Mouse (Mus musculus): ENCODE data around the gene Ak7. TPM values are rescaled to one million over a fixed set of nuclear protein-coding genes. Genes with fewer than 3 reads are reported as not detected.

Ak7 gene
- total and polyA plus RNA-seq, 3 experiments: 0.13 to 0.51 (median 0.24) TPM

GRCm38 (mm10) chr12:105725736-105726135 is 20.0 kb downstream of the Ak7 start:
- H3K27me3 ChIP-seq (replicated peaks): no peaks in the 10 kb centered on the region
- H3K79me2 ChIP-seq (replicated peaks; ENCODE audit: control insufficient read depth, extremely low read depth, insufficient read depth, poor library complexity, severe bottlenecking): no peaks in the 10 kb centered on the region
- dilution Hi-C loops (cut with MboI; ENCODE audit: extremely low pct_ligation_motif_present, extremely low pct_unique_long_range_greater_than_20kb, low sequenced_read_pairs) (no loop called here), in situ Hi-C loops (cut with MboI; ENCODE audit: low pct_ligation_motif_present, low pct_unique_long_range_greater_than_20kb, low sequenced_read_pairs) (loop anchor here (10.0 kb wide), 1 partner anchor 231 kb away; no protein-coding TSS in a partner anchor)
- no peak overlapping the region for H3K27ac ChIP-seq (ENCODE audit: insufficient read depth, low read depth)
- H3K9me3 ChIP-seq (replicated peaks; ENCODE audit: low read length): no peaks in the 10 kb centered on the region
- H3K9ac ChIP-seq (ENCODE audit: insufficient read depth, low read depth): no peak overlapping the region
- peaks cover 6 to 19% of the 10 kb centered on the region in 2 experiments; a peak in 3 of 4 replicates for H3K4me1 ChIP-seq (ENCODE audit: control insufficient read depth in 1 of 2, insufficient read depth in 2 of 2)
- H3K36me3 ChIP-seq (replicated peaks in 1 of 2; ENCODE audit: control insufficient read depth in 1 of 2, insufficient read depth in 1 of 2, low read length in 1 of 2): no peaks in the 10 kb centered on the region
- no peak overlapping the region for H3K4me2 ChIP-seq (ENCODE audit: insufficient read depth, low read depth, poor library complexity, severe bottlenecking)
- no peak for TF ChIP-seq USF2 (conservative IDR thresholded peaks at IDR 0.05; ENCODE audit: low read depth, low read length)
- no peak for TF ChIP-seq JUND (conservative IDR thresholded peaks at IDR 0.05; ENCODE audit: low read depth, low read length)
- no peak for TF ChIP-seq MYC (IDR thresholded peaks at IDR 0.05; ENCODE audit: low read depth, low read length)
- no peak for TF ChIP-seq RCOR1 (conservative IDR thresholded peaks at IDR 0.05; ENCODE audit: low read depth, low read length)
- DNase-seq (ENCODE audit: extremely low read depth): no peak
- H3K4me3 ChIP-seq (replicated peaks in 1 of 3; ENCODE audit: low read depth in 2 of 3, low read length in 2 of 3, poor library complexity in 1 of 3): no peak overlapping the region

GRCm38 (mm10) chr12:105727268-105727667 is 21.5 kb downstream of the Ak7 start:
- Histone ChIP-seq H3K4me2 (ENCODE audit: insufficient read depth, low read depth, poor library complexity, severe bottlenecking) (no peak overlapping the region), H3K79me2 (replicated peaks; ENCODE audit: control insufficient read depth, extremely low read depth, insufficient read depth, poor library complexity, severe bottlenecking) (no peaks in the 10 kb centered on the region), H3K4me1 (ENCODE audit: control insufficient read depth in 1 of 2, insufficient read depth in 2 of 2) (peaks cover 6 to 23% of the 10 kb centered on the region in 2 experiments; a peak in 3 of 4 replicates), H3K27me3 (replicated peaks) (no peaks in the 10 kb centered on the region), H3K9me3 (replicated peaks; ENCODE audit: low read length) (no peaks in the 10 kb centered on the region), H3K9ac (ENCODE audit: insufficient read depth, low read depth) (no peak overlapping the region), H3K27ac (ENCODE audit: insufficient read depth, low read depth) (no peak overlapping the region), H3K36me3 (replicated peaks in 1 of 2; ENCODE audit: control insufficient read depth in 1 of 2, insufficient read depth in 1 of 2, low read length in 1 of 2) (no peaks in the 10 kb centered on the region), H3K4me3 (replicated peaks in 1 of 3; ENCODE audit: low read depth in 2 of 3, low read length in 2 of 3, poor library complexity in 1 of 3) (no peak overlapping the region)
- TF ChIP-seq USF2 (conservative IDR thresholded peaks at IDR 0.05; ENCODE audit: low read depth, low read length): no peak
- no peak for TF ChIP-seq TCF12 (IDR thresholded peaks at IDR 0.05; ENCODE audit: low read depth, low read length)
- no peak for TF ChIP-seq IRF4 (IDR thresholded peaks at IDR 0.05; ENCODE audit: low read depth, low read length)
- TF ChIP-seq MAZ (IDR thresholded peaks at IDR 0.05; ENCODE audit: low read depth, low read length): no peak
- no peak for TF ChIP-seq CHD1 (IDR thresholded peaks at IDR 0.05; ENCODE audit: low read depth, low read length)
- TF ChIP-seq CTCF (conservative IDR thresholded peaks at IDR 0.05 in 1 of 2, IDR thresholded peaks at IDR 0.05 in 1 of 2; ENCODE audit: low read depth in 2 of 2, low read length in 2 of 2): no peak
- TF ChIP-seq ETS1 (conservative IDR thresholded peaks at IDR 0.05; ENCODE audit: low read depth, low read length): no peak
- TF ChIP-seq NELFE (IDR thresholded peaks at IDR 0.05; ENCODE audit: low read depth, low read length): no peak
- no peak for TF ChIP-seq ZC3H11A (IDR thresholded peaks at IDR 0.05; ENCODE audit: low read depth, low read length)
- no peak for TF ChIP-seq MXI1 (IDR thresholded peaks at IDR 0.05; ENCODE audit: low read depth, low read length)
- no peak for TF ChIP-seq BHLHE40 (IDR thresholded peaks at IDR 0.05; ENCODE audit: low read depth, low read length)
- TF ChIP-seq MEF2A (IDR thresholded peaks at IDR 0.05; ENCODE audit: borderline replicate concordance, low read depth, low read length): no peak
- dilution Hi-C loops (cut with MboI; ENCODE audit: extremely low pct_ligation_motif_present, extremely low pct_unique_long_range_greater_than_20kb, low sequenced_read_pairs) (no loop called here), in situ Hi-C loops (cut with MboI; ENCODE audit: low pct_ligation_motif_present, low pct_unique_long_range_greater_than_20kb, low sequenced_read_pairs) (loop anchor here (10.0 kb wide), 1 partner anchor 232 kb away; no protein-coding TSS in a partner anchor)
- DNase-seq (ENCODE audit: extremely low read depth): no peak
